Mouse (Mus musculus): Measurements from ENCODE around the gene Zfp385a.

DNA sequence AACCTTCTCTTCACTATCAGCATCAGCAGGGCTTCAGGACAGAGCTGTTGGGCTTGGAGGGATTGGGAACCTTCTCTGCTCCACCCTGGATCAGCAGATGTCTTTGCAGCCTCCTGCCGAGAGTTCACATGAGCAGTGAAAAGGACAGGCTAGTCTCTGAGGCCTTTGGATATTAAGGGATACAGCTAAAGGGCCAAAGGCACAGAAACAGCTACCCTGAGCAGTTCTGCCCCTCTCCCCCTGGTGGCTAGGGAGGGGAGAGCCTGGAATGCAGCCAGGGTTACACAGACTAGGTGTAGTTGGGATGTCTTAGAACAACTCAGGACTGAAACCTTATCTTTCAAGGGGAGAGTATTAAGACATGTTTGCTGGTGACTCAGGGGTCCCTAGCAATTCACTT, 18.8 kb downstream of the Zfp385a start:
- TF ChIP-seq POLR2A (IDR thresholded peaks at IDR 0.05; ENCODE audit: extremely low read depth, insufficient read depth, low read length): no peak
- peak; percentile 58 for TF ChIP-seq CTCF (IDR thresholded peaks at IDR 0.05; ENCODE audit: low read depth, low read length)
